Mouse (Mus musculus) adrenal gland (tissue): ENCODE measurements around the gene 4930505A04Rik.
"Not testable (repeated sequence)": the region's sequence is repeated elsewhere in the genome, so short reads cannot be mapped to it uniquely, and the experiment has no call there.

ENCODE experiments used
- intact Hi-C: fragments of 180-260 bp; cut with DNase I; formaldehyde crosslinking; loops from one replicate; pipeline ENCODE4 v1.15.1; 2025
- long read RNA-seq, 2 experiments: library from polyadenylated mRNA; unstranded; transcript quantifications; one replicate each; pipeline ENCODE4 v2.0.0; 2020; ENCODE audit warnings: borderline replicate concordance in 1 of 2; ENCODE audit not compliant: insufficient replicate concordance in 1 of 2

4930505A04Rik gene
- long read RNA-seq, experiment 1, partial matches to known transcripts: 0 of 1 reads
- long read RNA-seq, experiment 1, other reads (novel, unspliced or antisense): 1 of 1 reads
- long read RNA-seq, experiment 2, partial matches to known transcripts: 0 of 1 reads
- long read RNA-seq, experiment 2, other reads (novel, unspliced or antisense): 1 of 1 reads

- intact Hi-C loops: loop anchor here (5.0 kb wide), 1 partner anchor 185 kb away; no protein-coding TSS in a partner anchor
Measured at GRCm38 (mm10) chr11:30471751-30472593, at the start of gene 4930505A04Rik. TSS of gene 4930505A04Rik (minus strand) at chr11:30471827.

- intact Hi-C loops: no loop called here
Measured at GRCm38 (mm10) chr11:30517133-30517532, 45.5 kb upstream of the 4930505A04Rik start.

GRCm38 (mm10) chr11:30508178-30508577, 36.6 kb upstream of the 4930505A04Rik start:
- intact Hi-C loops: no loop called here

GRCm38 (mm10) chr11:30498738-30499355, 27.2 kb upstream of the 4930505A04Rik start:
- intact Hi-C loops: no loop called here

DNA sequence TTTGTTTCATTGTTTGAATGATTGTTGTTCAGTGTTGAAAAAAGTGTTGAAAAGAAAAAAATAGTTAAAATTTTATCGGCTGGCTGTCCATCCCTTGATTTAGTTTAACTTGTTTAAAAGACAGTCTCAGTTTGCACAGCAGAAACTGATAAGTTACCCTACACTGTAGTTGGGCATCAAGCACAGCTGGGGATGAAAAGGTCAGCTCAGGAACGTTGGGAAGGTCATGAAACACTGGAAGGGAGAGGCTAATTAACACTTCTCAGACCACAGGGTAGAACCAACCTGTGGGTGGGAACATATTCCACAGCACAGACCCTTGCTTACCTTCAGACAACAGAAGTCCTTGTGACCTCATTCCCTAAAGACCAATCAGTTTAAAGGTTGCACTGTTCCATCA, 25.5 kb upstream of the 4930505A04Rik start:
- intact Hi-C loops: no loop called here

DNA sequence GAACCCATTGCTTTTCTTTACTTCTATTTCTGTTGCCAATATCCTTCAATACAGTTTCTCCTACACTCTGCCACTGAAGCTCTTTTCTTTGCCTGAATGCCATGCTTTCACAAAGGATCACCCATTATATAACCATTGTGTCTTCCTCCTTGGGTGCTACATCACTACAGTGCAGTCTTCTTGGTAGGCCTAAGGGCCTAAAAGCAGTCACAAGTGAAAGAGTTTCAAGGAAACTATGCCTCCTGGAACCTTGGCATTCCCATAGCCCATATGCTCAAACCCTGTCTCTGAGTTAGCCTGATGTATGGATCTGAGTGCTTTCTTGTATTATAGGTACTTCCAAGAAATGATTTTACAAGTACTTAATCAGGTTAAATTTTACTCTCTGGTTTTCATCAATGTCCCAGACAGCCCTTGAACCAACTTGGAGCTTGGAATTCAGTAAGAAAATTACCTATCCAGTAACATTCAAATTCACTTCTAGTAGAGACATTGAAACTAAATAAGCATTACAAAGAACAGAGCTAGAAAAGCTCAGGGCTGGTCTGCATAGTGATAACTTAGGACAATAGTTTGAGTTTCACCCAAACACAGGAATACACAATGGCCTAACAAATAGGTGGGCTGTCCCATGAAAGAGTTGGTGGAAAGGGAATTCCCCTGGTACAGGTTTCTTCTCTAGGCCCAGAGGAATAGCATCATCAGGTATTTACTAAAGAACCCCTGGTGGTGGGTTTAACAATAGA, 20.1 kb upstream of the 4930505A04Rik start:
- intact Hi-C loops: no loop called here

- intact Hi-C loops: no loop called here
Measured at GRCm38 (mm10) chr11:30488183-30488582, 16.6 kb upstream of the 4930505A04Rik start.

GRCm38 (mm10) chr11:30483286-30483685, 11.7 kb upstream of the 4930505A04Rik start:
- intact Hi-C loops: no loop called here

- intact Hi-C loops: loop anchor here (5.0 kb wide), 1 partner anchor 186 kb away; no protein-coding TSS in a partner anchor
Measured at GRCm38 (mm10) chr11:30471187-30471586, 440 bp downstream of the 4930505A04Rik start.

- intact Hi-C loops: no loop called here
Measured at GRCm38 (mm10) chr11:30454331-30454730, 17.3 kb downstream of the 4930505A04Rik start.

- intact Hi-C loops: no loop called here
Measured at GRCm38 (mm10) chr11:30448126-30448525, 23.5 kb downstream of the 4930505A04Rik start.

GRCm38 (mm10) chr11:30447561-30447960, 24.1 kb downstream of the 4930505A04Rik start:
- intact Hi-C loops: no loop called here

GRCm38 (mm10) chr11:30444192-30444905, 27.3 kb downstream of the 4930505A04Rik start:
- intact Hi-C loops: not testable (repeated sequence)

- intact Hi-C loops: no loop called here
Measured at GRCm38 (mm10) chr11:30443746-30444145, 27.9 kb downstream of the 4930505A04Rik start.

DNA sequence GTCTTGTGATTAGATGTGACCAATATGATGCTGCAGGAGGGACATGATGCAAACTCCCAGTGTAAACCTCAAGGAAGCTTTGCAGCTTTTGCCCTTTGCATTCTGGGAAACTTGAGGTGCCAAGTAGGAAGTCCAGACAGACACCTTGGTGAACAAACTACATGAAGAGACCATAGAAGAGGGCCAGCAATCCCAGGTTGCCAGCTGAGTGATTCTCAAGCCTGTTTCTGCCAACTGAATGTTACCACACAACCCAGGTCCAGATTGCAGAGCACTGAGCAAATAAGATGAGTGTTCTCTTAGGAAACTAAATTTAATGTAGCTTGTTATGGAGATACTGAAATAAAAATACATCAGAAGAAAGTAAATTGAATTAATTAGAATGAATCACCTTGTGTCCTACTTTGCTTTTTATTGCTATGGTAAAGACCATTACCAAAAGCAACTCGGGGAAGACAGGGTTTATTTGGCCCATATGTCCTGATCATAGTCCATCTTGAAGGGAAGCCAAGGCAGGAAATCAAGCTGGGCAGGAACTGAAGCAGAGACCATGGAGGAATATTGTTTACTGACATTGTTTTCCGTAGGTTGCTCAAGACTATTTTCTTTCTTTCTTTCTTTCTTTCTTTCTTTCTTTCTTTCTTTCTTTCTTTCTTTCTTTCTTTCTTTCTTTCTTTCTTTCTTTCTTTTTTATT, 38.2 kb downstream of the 4930505A04Rik start:
- intact Hi-C loops: no loop called here

GRCm38 (mm10) chr11:30405581-30405980, 66.0 kb downstream of the 4930505A04Rik start:
- intact Hi-C loops: no loop called here

DNA sequence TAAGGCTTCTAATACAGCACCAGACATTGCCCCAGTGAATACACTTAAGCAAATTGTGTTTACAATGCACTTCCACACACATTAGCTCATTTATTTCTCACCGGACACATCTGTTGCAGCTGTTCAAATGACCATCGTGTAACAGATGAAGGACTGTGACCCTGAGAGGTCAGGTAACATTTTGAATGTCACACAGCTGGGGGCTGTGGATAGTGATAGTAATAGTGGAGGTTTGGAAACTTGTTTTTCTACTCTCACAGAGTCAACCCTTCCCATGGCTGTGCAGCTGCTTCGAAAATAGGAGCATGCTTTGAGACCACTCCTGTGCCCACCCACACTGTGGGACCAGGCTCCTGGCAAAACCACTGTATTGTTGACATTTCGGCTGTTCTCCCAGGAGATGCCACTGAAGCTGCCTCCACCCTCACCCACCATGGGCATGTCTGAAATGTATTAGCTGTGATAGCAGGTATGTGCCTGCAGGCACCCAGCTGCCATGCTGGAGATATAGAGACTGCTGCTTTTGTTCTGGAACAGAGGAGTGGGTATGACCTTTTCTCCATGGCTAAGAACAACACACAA, 66.9 kb downstream of the 4930505A04Rik start:
- intact Hi-C loops: no loop called here

GRCm38 (mm10) chr11:30394351-30394750, 77.3 kb downstream of the 4930505A04Rik start:
- intact Hi-C loops: no loop called here

DNA sequence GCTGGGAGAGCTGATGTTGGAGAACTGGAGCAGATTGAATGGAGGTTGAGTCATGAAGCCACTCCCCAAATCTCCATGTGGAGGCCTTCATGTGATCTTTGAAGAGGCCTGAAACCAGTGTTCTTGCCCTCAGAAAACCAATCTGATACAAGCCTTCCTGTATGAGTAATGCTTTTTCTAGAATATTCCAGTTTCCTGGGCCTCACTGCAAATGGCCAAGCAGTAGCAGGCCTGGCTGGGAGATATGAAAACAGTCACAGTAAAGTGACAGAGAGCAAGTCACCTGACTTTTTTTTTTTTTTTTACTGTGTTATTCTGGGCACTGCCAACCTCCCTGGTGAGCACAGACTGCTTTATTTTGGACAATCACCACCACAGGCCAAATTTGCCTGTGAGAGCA, 88.6 kb downstream of the 4930505A04Rik start:
- intact Hi-C loops: no loop called here
